Mouse (Mus musculus) C2C12 (cell line): ENCODE data around the gene Nop2. TPM values are rescaled to one million over a fixed set of nuclear protein-coding genes. Genes with fewer than 3 reads are reported as not detected.

ENCODE experiments used
- H3K27me3 ChIP-seq: one replicate; pipeline ENCODE4 v1.6.1; 2011; ENCODE audit not compliant: control insufficient read depth, insufficient read depth, insufficient read length
- H3K36me3 ChIP-seq: one replicate; pipeline ENCODE4 v1.6.1; 2011; ENCODE audit not compliant: control insufficient read depth, insufficient read depth
- H3K4me3 ChIP-seq: one replicate; pipeline ENCODE4 v1.5.1; 2011; ENCODE audit warnings: mild to moderate bottlenecking, control low read depth; ENCODE audit not compliant: poor library complexity, insufficient read depth, severe bottlenecking
- H3K79me2 ChIP-seq: one replicate; pipeline ENCODE4 v1.6.1; 2011; ENCODE audit not compliant: control insufficient read depth, insufficient read depth
- H3K79me3 ChIP-seq: one replicate; pipeline ENCODE4 v1.6.1; 2011; ENCODE audit warnings: low read depth, control low read depth
- H3ac ChIP-seq: one replicate; pipeline ENCODE3; 2011; ENCODE audit warnings: low read depth; ENCODE audit not compliant: control insufficient read depth, insufficient read length
- CEBPB ChIP-seq: IDR thresholded peaks from one replicate; pipeline ENCODE4 v1.6.1; 2011; ENCODE audit warnings: low read depth, mild to moderate bottlenecking, control low read depth, moderate library complexity
- CTCF ChIP-seq: IDR thresholded peaks from one replicate; pipeline ENCODE4 v1.5.1; 2011; ENCODE audit not compliant: control insufficient read depth, insufficient read depth, insufficient read length
- FOSL1 ChIP-seq: IDR thresholded peaks from one replicate; pipeline ENCODE4 v1.8.0; 2011; ENCODE audit warnings: mild to moderate bottlenecking, low read length; ENCODE audit not compliant: poor library complexity, insufficient read depth, severe bottlenecking
- MAX ChIP-seq: IDR thresholded peaks from one replicate; pipeline ENCODE4 v1.6.1; 2011; ENCODE audit warnings: mild to moderate bottlenecking, control low read depth
- MYOD1 ChIP-seq: IDR thresholded peaks from one replicate; pipeline ENCODE4 v1.6.1; 2011; ENCODE audit warnings: low read depth; ENCODE audit not compliant: control insufficient read depth, insufficient read length
- MYOG ChIP-seq: IDR thresholded peaks from one replicate; pipeline ENCODE4 v1.6.1; 2011; ENCODE audit not compliant: control insufficient read depth, insufficient read length; ENCODE audit errors: extremely low read depth
- USF1 ChIP-seq: IDR thresholded peaks from one replicate; pipeline ENCODE4 v1.6.1; 2011; ENCODE audit warnings: low read depth, mild to moderate bottlenecking, control low read depth, moderate library complexity
- polyA plus RNA-seq: library from polyadenylated mRNA; unstranded; fragments of >200 nt; fragmentation: generic; extraction: Trizol; gene quantifications from one replicate; pipeline ENCODE4 v1.2.1, GENCODE M21; 2012; ENCODE audit warnings: missing spikeins

Gene Nop2
- polyA plus RNA-seq, 1 experiment, result 132 TPM

GRCm38 (mm10) chr6:125129710-125130402 lies 1.9 kb upstream of the Nop2 start:
- Histone ChIP-seq H3ac (no peak overlapping the region), H3K27me3 (no peaks in the 10 kb centered on the region), H3K79me3 (peaks cover 28% of the 10 kb centered on the region), H3K4me3 (no peak overlapping the region), H3K79me2 (peaks cover 32% of the 10 kb centered on the region), H3K36me3 (peaks cover 70% of the 10 kb centered on the region)
- no peak for TF ChIP-seq MYOD1

DNA sequence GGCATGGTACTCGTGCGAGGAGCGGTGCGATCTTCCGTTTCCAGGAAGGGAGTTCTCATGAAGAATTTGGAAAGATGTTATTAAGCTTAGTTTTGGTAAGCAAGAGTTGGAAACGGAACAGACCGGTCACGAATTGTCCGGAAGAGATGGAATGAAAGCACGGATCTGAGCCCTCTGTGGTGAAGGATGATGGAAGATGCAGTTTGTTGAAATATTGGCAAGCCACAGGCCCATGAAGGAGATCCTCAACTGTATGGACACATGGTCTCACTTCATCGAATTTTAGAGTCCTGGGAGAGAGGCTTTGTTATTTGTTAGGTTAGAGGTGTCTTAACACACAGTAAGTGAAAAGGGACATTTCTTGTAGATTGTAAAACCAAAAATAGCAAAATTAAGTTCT lies 761 bp downstream of the Nop2 start:
- no peaks in the 10 kb centered on the region for H3K27me3 ChIP-seq
- peaks cover 44% of the 10 kb centered on the region for H3K79me3 ChIP-seq
- H3K79me2 ChIP-seq, result peaks cover 57% of the 10 kb centered on the region
- H3K4me3 ChIP-seq, result peak overlapping the region; percentile 91
- H3ac ChIP-seq, result peak overlapping the region; percentile 88
- peaks cover 67% of the 10 kb centered on the region for H3K36me3 ChIP-seq
- TF ChIP-seq CEBPB (no peak), USF1 (no peak), MAX (no peak), CTCF (no peak), FOSL1 (no peak), MYOD1 (no peak), MYOG (no peak)

- Histone ChIP-seq H3K36me3 (peaks cover 79% of the 10 kb centered on the region), H3K79me3 (peaks cover 40% of the 10 kb centered on the region), H3K27me3 (no peaks in the 10 kb centered on the region), H3K79me2 (peaks cover 74% of the 10 kb centered on the region), H3K4me3 (no peak overlapping the region), H3ac (no peak overlapping the region)
- TF ChIP-seq CTCF (no peak), MYOG (no peak), USF1 (no peak), MAX (no peak)
Measured at GRCm38 (mm10) chr6:125137002-125137671, 5.4 kb downstream of the Nop2 start.

DNA sequence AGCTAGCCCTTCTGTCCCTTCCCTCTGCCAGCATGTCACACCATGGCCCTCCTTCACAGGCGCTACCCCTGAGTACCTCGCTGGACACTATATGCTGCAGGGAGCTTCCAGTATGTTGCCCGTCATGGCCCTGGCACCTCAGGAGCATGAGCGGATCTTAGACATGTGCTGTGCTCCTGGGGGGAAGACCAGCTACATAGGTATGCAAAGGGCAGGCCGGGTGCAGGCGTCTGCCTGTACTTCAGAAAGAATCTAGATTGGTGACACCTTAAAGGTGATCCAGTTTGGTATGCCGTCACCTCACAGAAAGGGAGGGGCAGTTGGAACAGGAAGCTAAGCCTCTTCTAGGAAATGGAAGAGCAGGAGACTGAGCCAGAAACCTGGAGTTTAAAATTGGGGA lies 8.0 kb downstream of the Nop2 start:
- Histone ChIP-seq H3K79me2 (peaks cover 48% of the 10 kb centered on the region), H3K36me3 (peaks cover 80% of the 10 kb centered on the region), H3K27me3 (no peaks in the 10 kb centered on the region), H3K4me3 (no peak overlapping the region), H3K79me3 (peaks cover 17% of the 10 kb centered on the region), H3ac (no peak overlapping the region)
- TF ChIP-seq USF1, result no peak
- no peak for TF ChIP-seq FOSL1

- peaks cover 8% of the 10 kb centered on the region for H3K79me3 ChIP-seq
- H3K27me3 ChIP-seq, result no peaks in the 10 kb centered on the region
- no peak overlapping the region for H3K4me3 ChIP-seq
- no peak overlapping the region for H3ac ChIP-seq
- H3K36me3 ChIP-seq, result peaks cover 56% of the 10 kb centered on the region
- TF ChIP-seq CEBPB, result no peak
- no peak for TF ChIP-seq FOSL1
- no peak for TF ChIP-seq MYOD1
- no peak for TF ChIP-seq MAX
- TF ChIP-seq CTCF, result no peak
- no peak for TF ChIP-seq USF1
- TF ChIP-seq MYOG, result no peak
- peaks cover 43% of the 10 kb centered on the region for H3K79me2 ChIP-seq
Measured at GRCm38 (mm10) chr6:125142436-125142835, 10.7 kb downstream of the Nop2 start.

DNA sequence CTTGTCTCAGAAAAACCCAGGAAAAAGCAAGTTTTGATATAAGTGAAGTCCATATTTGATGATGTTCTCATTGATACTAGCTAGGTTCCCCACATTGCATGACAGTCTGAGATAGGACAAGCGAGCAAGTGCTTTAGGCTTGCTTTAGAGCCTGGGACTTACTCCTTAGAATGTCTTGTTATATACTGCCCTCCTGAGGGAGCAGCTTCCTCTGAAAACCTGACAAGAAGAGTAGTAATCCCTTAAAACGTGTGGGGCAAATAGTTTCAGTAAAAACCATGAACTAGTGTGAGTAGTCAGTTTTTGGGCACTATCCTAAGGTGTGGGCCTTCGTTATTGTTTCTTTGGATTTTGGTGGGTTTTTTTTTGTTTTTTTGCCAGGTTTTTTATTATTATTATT lies 11.4 kb downstream of the Nop2 start:
- peaks cover 10% of the 10 kb centered on the region for H3K79me3 ChIP-seq
- H3K27me3 ChIP-seq, result no peaks in the 10 kb centered on the region
- H3ac ChIP-seq, result no peak overlapping the region
- no peak overlapping the region for H3K4me3 ChIP-seq
- TF ChIP-seq CEBPB, result no peak
- no peak for TF ChIP-seq MAX
- TF ChIP-seq FOSL1, result no peak
- TF ChIP-seq MYOD1, result no peak
- no peak for TF ChIP-seq CTCF
- no peak for TF ChIP-seq MYOG
- TF ChIP-seq USF1, result no peak
- H3K79me2 ChIP-seq, result peaks cover 45% of the 10 kb centered on the region
- H3K36me3 ChIP-seq, result peaks cover 52% of the 10 kb centered on the region
